Mouse (Mus musculus) spleen, adult 2 months (tissue): ENCODE data around the gene Cdh24. TPM values are rescaled to one million over a fixed set of nuclear protein-coding genes. Genes with fewer than 3 reads are reported as not detected.

Source experiments
- DNase-seq, 2 experiments: peaks; one replicate each; pipeline versions ENCODE4 v3.0.0 to v3.0.0-alpha.2; 2012 to 2021; ENCODE audit warnings: low spot score in 2 of 2, low read depth in 1 of 2
- H3K27ac ChIP-seq: fragments of 200-500 bp; 2 replicates; pipeline ENCODE4 v1.5.1; 2012; ENCODE audit warnings: low read length, inconsistent platforms; ENCODE audit not compliant: insufficient read depth
- H3K27me3 ChIP-seq: fragments of 200-500 bp; 2 replicates; pipeline ENCODE4 v1.6.1; 2012; ENCODE audit warnings: mild to moderate bottlenecking, moderate library complexity, low read length, inconsistent platforms; ENCODE audit not compliant: control insufficient read depth, insufficient read depth
- H3K36me3 ChIP-seq: fragments of 200-500 bp; 2 replicates; pipeline ENCODE4 v1.6.1; 2012; ENCODE audit warnings: mild to moderate bottlenecking, low read length, inconsistent platforms; ENCODE audit not compliant: control insufficient read depth, insufficient read depth
- H3K4me1 ChIP-seq: fragments of 200-500 bp; 2 replicates; pipeline ENCODE4 v1.6.1; 2011; ENCODE audit warnings: inconsistent platforms; ENCODE audit not compliant: control insufficient read depth, insufficient read depth, insufficient read length
- H3K4me3 ChIP-seq: fragments of 200-500 bp; 2 replicates; pipeline ENCODE4 v1.5.1; 2011; ENCODE audit warnings: mild to moderate bottlenecking, inconsistent platforms; ENCODE audit not compliant: insufficient read depth, insufficient read length; ENCODE audit errors: extremely low read depth
- CTCF ChIP-seq: fragments of 200-500 bp; IDR thresholded peaks from 2 replicates; pipeline ENCODE4 v1.5.1; 2011; ENCODE audit warnings: mild to moderate bottlenecking, inconsistent platforms; ENCODE audit not compliant: insufficient read depth, insufficient read length, insufficient replicate concordance; ENCODE audit errors: extremely low read depth
- POLR2A ChIP-seq: fragments of 200-500 bp; IDR thresholded peaks from 2 replicates; pipeline ENCODE4 v1.6.1; 2011; ENCODE audit warnings: low read depth, low read length, inconsistent platforms
- WGBS: fragments of 180-500 bp; shearing (Covaris S2); methylation state at CpG from one replicate; pipeline ENCODE4 v1.1.7; 2018; 5-methylcytosine and 5-hydroxymethylcytosine counted together
- polyA plus RNA-seq: library from polyadenylated mRNA; depleted of rRNA; stranded (reverse); fragments of >200 nt; gene quantifications from 2 replicates; pipeline ENCODE4 v1.2.3, GENCODE M21; 2012

Gene Cdh24
- polyA plus RNA-seq, 1 experiment = 7.3 TPM

GRCm38 (mm10) chr14:54610648-54611047, 30.5 kb downstream of the Cdh24 start:
- 86% methylated on average over 6 of the region's 6 CpGs for WGBS
- no peak overlapping the region for H3K27ac ChIP-seq
- H3K27me3 ChIP-seq = no peaks in the 10 kb centered on the region
- peaks cover 3% of the 10 kb centered on the region; the same call in 1 of the 2 replicates for H3K4me1 ChIP-seq
- TF ChIP-seq POLR2A (no peak), CTCF (no peak)
- DNase-seq = no peak
- H3K36me3 ChIP-seq = peaks cover 10% of the 10 kb centered on the region
- no peak overlapping the region for H3K4me3 ChIP-seq

GRCm38 (mm10) chr14:54609962-54610361, 31.2 kb downstream of the Cdh24 start:
- TF ChIP-seq POLR2A (no peak), CTCF (peak; percentile 15; the same call in 1 of the 2 replicates)
- Histone ChIP-seq H3K27ac (no peak overlapping the region), H3K4me1 (peaks cover 5% of the 10 kb centered on the region; the same call in 1 of the 2 replicates), H3K27me3 (no peaks in the 10 kb centered on the region), H3K36me3 (peaks cover 10% of the 10 kb centered on the region), H3K4me3 (no peak overlapping the region)
- WGBS = 81% methylated on average over 4 of the region's 4 CpGs
- peak in 1 of 2 experiments; percentile 34 for DNase-seq

DNA sequence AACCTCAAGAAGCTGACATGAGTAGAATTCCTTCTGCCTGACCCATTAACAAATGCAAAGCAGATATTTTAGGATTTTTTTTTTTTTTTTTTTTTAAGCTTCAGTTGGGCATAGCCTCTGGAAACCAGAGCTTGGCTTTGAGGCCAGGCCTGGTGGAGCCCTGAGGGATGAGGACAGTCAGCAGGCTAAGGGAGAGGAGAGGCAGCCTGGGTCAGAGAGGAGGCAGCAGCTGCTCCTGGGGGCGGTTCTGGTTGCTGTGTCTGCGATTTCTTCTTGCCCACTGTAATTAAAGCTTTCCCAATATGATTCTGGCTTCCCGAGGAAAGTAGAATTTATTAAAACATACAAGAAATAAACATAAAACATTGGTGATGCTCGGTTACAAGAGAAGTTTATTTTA, 31.9 kb downstream of the Cdh24 start:
- Histone ChIP-seq H3K27me3 (no peaks in the 10 kb centered on the region), H3K36me3 (peaks cover 10% of the 10 kb centered on the region), H3K27ac (no peak overlapping the region), H3K4me1 (peaks cover 5% of the 10 kb centered on the region; the same call in 1 of the 2 replicates), H3K4me3 (no peak overlapping the region)
- 82% methylated on average over 4 of the region's 4 CpGs for WGBS
- no peak for DNase-seq
- TF ChIP-seq CTCF (no peak), POLR2A (no peak)

GRCm38 (mm10) chr14:54607226-54607625, 33.9 kb downstream of the Cdh24 start:
- H3K36me3 ChIP-seq = peaks cover 2% of the 10 kb centered on the region

DNA sequence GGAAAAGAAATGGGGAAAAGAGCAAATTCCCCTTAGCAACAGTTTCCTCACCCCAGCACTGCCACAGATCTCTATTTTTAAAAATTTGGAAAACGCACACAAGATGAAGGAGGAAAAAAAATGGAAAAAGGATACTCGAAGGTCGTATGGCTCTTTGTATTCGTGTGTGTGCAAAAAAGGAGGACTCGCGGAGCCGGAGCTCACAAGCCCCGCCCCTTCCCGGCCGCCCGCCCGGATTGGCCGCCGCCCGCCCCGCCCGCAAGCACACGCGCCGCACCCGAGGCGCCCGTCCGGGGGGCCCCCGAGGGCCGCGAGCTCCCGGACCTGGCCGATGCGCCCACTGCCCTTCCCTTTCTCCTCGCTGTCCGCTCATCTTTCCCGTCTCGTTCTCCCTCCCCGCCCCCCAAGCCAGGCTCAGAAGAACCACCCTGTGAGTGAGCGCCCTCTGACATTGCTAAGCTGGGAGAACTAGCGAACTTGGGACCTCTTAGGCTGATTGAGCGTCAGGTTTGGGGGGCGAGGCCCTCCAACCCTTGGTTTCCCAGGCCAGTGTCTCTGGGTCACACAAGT, 35.3 kb downstream of the Cdh24 start, which contains the start of gene 4931414P19Rik:
Gene 4931414P19Rik, minus strand, starts transcription at position 242 of the 570 bp plus-strand sequence.
- Histone ChIP-seq H3K27ac (peak within 1 kb of the TSS; percentile 68), H3K36me3 (no peaks in the 10 kb centered on the region), H3K4me1 (peaks cover 8% of the 10 kb centered on the region; the same call in 1 of the 2 replicates), H3K27me3 (no peaks in the 10 kb centered on the region), H3K4me3 (peak within 1 kb of the TSS; percentile 87)
- TF ChIP-seq CTCF = no peak
- peak; percentile 10 for TF ChIP-seq POLR2A
- peak in 1 of 2 experiments; percentile 79 for DNase-seq
- WGBS = 1% methylated on average over 37 of the region's 39 CpGs

More at GRCm38 (mm10) chr14:54607226-54607625, 33.9 kb downstream of the Cdh24 start:
- H3K27me3 ChIP-seq = no peaks in the 10 kb centered on the region
- TF ChIP-seq CTCF (no peak), POLR2A (no peak)
- DNase-seq = no peak
- 85% methylated on average over 8 of the region's 8 CpGs for WGBS
- no peak overlapping the region for H3K4me3 ChIP-seq
- no peak overlapping the region for H3K27ac ChIP-seq
- H3K4me1 ChIP-seq = peaks cover 8% of the 10 kb centered on the region; the same call in 1 of the 2 replicates

DNA sequence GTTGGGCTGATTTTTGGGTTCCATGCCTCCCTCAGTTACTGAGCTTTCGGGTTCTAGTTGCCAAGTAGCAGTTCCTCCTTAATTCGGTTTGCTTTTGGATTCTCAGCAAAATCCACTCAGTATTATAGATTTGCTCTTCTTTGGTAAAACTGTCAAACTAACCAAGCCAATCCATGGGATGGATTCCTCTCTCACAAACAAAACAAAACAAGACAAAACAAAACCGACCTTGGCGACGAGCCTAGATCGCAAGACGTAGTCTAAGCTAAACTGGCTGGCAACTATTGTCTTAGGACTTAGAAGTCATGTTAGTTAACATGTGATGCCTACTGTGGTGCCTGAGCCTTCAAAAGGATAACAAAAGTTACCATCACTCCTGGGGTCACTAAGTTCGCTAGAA, 37.5 kb downstream of the Cdh24 start:
- peak overlapping the region; percentile 52; the same call in 1 of the 2 replicates for H3K4me3 ChIP-seq

GRCm38 (mm10) chr14:54603038-54603654, 38.0 kb downstream of the Cdh24 start:
- no peaks in the 10 kb centered on the region for H3K36me3 ChIP-seq
- peak overlapping the region; percentile 87 for H3K4me3 ChIP-seq
- TF ChIP-seq POLR2A (peak; percentile 71; the same call in 1 of the 2 replicates), CTCF (no peak)
- H3K27ac ChIP-seq = peak overlapping the region; percentile 96
- DNase-seq = peak; percentile 94 to 95
- no peaks in the 10 kb centered on the region for H3K27me3 ChIP-seq
- under 1% methylated on average over 46 of the region's 46 CpGs for WGBS
- H3K4me1 ChIP-seq = peaks cover 8% of the 10 kb centered on the region; the same call in 1 of the 2 replicates

More for the DNA sequence above, 37.5 kb downstream of the Cdh24 start:
- Histone ChIP-seq H3K4me1 (peaks cover 8% of the 10 kb centered on the region; the same call in 1 of the 2 replicates), H3K27me3 (no peaks in the 10 kb centered on the region), H3K27ac (peak overlapping the region; percentile 85), H3K36me3 (no peaks in the 10 kb centered on the region)
- DNase-seq = no peak
- 87% methylated on average over 8 of the region's 8 CpGs for WGBS
- no peak for TF ChIP-seq CTCF
- TF ChIP-seq POLR2A = no peak
